Mouse (Mus musculus): ENCODE results near the gene Dusp16. TPM values are rescaled to one million over a fixed set of nuclear protein-coding genes. Genes with fewer than 3 reads are reported as not detected.

Dusp16 gene
- total RNA-seq, 2 experiments from 2014 or later, result 0.94 TPM; not detected in 1

GRCm38 (mm10) chr6:134793911-134794520 is 1.6 kb upstream of the Dusp16 start:
- peak; percentile 88 for ATAC-seq (replicated peaks; ENCODE audit: low FRiP score, poor library complexity, severe bottlenecking)

DNA sequence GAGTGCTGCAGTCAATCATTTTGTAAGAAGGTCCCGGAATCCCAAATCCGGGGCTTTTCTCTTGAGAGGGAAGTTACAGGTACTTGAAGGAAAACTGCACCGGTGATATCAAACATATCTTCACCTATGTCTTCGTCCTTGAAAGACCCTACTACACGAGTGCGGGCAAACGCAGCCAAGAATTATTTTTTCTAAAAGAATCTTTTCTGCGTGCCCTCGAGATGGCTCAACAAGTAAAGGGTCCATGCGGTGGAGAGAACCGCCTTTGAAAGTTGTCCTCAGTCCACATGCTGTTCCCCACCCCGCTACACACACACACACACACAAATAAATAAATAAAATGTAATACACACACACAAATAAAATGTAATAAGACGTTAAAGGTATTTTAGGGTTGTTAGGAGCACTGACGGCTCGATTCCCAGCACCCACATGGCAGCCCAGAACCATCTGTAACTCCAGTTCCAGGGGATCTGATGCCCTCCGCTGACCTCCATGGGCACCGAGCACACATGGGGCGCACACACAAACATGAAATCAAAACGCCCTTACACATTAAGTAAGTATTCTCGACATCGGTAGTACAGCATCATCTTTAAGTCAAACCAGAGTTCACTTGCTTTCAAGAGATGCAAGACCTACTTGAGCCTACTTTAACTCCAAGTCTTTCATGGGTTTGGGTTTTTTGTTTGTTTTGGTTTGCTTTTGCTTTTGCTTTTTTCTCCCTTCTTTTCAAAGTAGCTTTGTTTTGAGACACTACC is 801 bp upstream of the Dusp16 start:
- ATAC-seq (replicated peaks; ENCODE audit: low FRiP score, poor library complexity, severe bottlenecking), result no peak

DNA sequence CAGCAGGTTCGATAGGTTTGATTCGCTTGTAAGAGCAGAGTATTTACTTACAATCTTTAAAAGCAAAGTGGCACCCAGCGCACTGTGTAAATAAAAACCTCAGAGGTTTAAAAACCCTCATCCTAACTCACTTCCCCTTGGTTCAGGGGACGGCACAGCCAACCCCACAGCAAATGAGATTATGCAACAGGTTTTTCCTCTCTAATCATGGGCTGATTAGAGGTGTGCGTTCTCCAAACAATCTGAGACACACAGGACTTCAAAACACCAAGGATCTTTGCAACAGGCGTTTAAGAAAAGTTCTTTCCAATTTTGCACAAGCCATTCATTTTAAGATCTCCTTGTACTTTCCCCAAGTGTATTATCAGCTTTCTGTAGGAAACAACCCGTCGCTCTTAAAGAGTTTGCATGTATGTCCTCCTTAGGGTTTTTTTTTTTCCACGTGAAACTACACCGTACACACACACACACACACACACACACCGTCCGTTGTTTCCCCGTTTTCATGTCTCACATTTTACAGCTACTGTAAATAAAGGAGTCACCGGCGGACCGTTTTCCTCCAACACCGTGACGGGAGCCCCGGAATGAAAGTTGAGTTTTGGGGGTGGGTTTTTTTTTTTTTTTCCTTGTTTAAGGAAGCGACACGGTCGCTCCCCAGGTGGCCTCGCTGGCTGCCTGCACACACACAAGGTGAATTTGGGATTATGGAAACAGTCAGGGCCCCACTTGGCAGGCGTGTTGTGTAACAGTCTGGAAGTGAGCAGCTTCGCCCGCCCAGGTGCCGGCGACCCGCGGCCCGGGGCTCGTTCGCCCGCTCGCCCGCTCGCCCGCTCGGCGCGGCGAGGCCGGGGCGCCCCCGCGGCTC is 940 bp downstream of the Dusp16 start:
- ATAC-seq (replicated peaks; ENCODE audit: low FRiP score, poor library complexity, severe bottlenecking), result no peak

DNA sequence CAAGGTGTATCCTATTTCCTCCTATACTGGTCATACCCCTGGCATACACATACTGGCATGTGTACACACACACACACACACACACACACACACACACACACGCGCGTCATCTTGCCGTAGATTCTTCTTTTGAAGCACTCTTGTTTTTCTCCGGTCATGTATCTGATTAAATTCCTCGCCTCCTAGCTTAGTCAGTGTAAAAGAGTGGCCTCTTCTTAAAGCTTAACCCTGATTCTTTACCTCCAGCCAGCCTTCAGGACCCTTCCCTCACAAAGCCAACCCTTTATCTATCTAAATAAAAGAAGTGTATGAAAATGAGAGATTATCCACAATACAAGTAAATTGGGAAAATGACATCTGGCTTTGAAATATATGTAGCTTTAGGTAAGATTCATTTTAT is 3.3 kb downstream of the Dusp16 start:
- ATAC-seq (replicated peaks; ENCODE audit: low FRiP score, poor library complexity, severe bottlenecking), result no peak

GRCm38 (mm10) chr6:134786426-134786825 is 6.0 kb downstream of the Dusp16 start:
- ATAC-seq (replicated peaks; ENCODE audit: low FRiP score, poor library complexity, severe bottlenecking), result no peak

DNA sequence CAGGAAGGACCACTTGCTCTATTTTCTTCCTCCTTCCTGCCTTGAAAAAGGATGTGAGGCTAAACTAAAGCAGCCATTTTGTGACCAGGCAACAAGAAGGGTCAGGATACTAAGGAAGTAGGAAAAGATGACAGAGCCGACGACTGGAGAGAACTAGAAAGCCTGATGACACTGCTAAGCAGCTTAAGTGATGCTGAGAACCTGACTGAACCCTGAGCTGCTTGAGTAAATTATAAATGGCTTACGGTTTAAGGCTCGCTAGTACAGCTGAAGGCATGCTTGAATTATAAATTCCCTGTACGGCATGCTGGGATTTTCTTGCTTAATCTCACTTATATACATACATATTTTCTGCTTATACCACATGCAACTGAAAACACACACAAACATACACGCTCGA is 9.5 kb downstream of the Dusp16 start:
- ATAC-seq (replicated peaks; ENCODE audit: low FRiP score, poor library complexity, severe bottlenecking), result no peak

- no peak for ATAC-seq (replicated peaks; ENCODE audit: low FRiP score, poor library complexity, severe bottlenecking)
Measured at GRCm38 (mm10) chr6:134781494-134781913, 10.9 kb downstream of the Dusp16 start.

DNA sequence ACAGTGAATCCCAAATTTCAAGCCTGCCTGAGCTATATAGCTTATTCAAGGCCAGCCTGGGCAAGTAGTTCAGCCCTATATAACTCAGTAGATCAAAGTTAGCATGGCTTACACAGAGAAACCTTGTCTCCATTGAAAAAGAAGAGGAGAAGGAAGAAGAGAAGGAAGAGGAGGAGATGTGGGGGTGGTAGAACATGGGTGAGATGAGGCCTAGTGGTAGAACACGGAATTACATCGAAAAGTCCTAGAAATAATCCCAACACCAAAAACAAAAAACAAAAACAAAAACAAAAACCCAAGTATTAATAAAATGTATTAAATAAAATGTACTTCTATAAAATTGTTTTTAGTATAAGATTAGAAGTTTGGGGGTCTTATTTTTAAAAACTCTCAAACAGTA is 12.4 kb downstream of the Dusp16 start:
- peak; percentile 68; the same call in 1 of the 2 replicates for ATAC-seq (replicated peaks; ENCODE audit: low FRiP score, poor library complexity, severe bottlenecking)

DNA sequence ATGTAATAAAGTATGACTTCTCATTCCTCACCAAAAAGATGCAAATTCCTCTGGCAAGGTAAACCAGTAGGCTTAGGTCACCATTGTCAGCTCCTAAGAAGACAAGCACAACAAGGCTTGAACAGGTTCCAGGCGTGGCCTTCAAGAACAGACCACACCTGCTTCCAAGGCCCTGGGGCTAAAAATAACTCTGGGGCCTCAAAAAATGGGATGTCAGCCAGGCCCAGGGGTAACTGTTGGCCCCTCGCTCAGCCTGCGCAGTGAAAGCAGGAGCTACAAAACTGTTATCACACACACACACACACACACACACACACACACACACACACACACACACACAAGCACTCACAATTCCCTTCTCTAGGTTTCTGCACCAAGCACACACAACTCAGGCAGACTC is 18.5 kb downstream of the Dusp16 start:
- ATAC-seq (replicated peaks; ENCODE audit: low FRiP score, poor library complexity, severe bottlenecking), result peak; percentile 50; the same call in 1 of the 2 replicates

- ATAC-seq (replicated peaks; ENCODE audit: low FRiP score, poor library complexity, severe bottlenecking), result no peak
Measured at GRCm38 (mm10) chr6:134773292-134773893, 19.0 kb downstream of the Dusp16 start.

DNA sequence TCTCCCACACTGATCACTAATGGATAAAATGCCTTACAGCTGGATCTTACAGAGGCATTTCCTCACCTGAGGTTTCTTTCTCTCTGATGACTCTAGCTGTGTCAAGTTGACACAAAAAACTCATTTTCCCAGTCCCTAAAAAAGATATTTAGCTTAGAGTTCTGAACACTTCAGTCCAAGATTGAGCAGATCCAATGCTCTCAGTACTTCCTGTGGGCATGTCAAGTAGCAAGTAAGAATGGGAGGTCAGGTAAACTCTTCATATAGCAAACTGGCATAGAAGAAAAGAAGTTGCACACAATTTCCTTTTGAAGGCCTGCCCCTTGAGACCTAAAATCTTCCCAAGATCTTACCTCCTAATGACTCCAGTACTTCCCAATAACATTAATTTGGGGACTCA is 22.1 kb downstream of the Dusp16 start:
- ATAC-seq (replicated peaks; ENCODE audit: low FRiP score, poor library complexity, severe bottlenecking), result no peak

DNA sequence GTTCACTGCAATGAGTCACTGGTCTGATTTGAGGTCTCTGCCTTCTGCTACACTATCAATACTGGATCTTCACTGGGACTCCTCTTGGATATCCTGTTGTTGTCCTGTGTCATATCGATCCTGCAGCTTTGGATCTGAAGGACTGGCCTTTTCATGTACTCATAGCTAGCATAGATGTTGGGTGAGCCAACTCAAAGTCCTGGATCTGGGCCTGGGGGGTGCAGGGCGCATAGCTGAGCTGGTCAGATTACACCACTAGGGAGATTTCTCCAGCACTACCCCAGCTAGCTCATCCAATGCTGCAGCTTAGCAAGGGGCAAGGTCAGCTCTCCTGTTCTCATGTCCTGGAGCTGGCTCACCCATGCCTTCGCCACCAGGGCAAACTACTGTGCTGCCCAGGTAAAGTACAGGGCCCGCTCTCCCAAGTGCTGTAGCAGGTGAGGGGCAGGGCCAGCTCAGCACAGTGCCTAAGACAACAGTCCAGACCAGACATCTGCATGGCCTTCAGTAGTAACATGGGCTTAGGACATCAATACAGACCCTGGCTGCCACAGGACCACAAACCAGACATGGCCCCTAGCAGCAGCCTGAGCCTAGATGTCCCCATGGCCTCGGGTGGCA is 27.9 kb downstream of the Dusp16 start:
- no peak for ATAC-seq (replicated peaks; ENCODE audit: low FRiP score, poor library complexity, severe bottlenecking)

- no peak for ATAC-seq (replicated peaks; ENCODE audit: low FRiP score, poor library complexity, severe bottlenecking)
Measured at GRCm38 (mm10) chr6:134763436-134763835, 29.0 kb downstream of the Dusp16 start.

- no peak for ATAC-seq (replicated peaks; ENCODE audit: low FRiP score, poor library complexity, severe bottlenecking)
Measured at GRCm38 (mm10) chr6:134761808-134762207, 30.6 kb downstream of the Dusp16 start.

DNA sequence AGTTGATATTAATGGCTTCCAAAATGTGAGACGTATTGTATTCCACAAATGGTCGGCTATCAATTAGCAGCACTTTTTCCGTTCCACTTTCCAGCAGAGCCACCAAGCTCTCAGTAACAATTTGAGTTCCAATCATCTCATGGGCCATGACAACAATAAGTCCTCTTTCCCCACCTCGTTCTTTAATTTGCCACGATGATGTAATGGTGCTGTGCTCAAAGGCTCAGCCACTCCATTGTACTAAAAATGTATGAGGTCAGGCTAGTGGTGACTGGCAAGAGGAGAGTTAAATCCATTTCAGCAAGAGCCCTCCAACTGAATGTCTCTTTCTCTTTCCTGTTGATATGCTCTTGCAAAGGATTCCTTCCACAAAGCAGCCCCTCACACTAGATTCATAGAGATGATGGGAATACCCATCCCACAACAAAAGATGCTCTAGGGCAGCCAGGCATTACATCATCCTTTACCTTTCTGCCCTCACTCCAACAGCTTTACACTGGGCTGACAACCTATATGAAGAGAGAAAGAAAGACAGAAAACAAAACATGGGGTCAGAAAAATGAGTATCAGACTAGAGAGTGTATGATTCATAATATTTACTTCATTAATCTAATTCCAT is 31.4 kb downstream of the Dusp16 start:
- ATAC-seq (replicated peaks; ENCODE audit: low FRiP score, poor library complexity, severe bottlenecking), result no peak

DNA sequence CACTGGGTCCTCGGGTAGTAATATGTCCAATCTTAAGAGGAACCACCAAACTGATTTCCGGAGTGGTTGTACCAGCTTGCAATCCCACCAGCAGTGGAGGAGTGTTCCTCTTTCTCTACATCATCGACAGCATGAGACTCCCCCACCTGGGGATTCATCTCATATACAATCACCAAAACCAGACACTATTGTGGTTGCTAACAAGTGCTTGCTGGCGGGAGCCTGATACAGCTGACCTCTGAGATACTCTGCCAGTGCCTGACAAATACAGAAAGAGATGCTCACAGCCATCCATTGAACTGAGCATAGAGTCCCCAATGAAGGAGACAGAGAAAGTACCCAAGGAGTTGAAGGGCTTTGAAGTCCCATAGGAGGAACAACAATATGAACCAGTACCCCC is 36.4 kb downstream of the Dusp16 start:
- no peak for ATAC-seq (replicated peaks; ENCODE audit: low FRiP score, poor library complexity, severe bottlenecking)

- no peak for ATAC-seq (replicated peaks; ENCODE audit: low FRiP score, poor library complexity, severe bottlenecking)
Measured at GRCm38 (mm10) chr6:134753858-134754257, 38.6 kb downstream of the Dusp16 start.

DNA sequence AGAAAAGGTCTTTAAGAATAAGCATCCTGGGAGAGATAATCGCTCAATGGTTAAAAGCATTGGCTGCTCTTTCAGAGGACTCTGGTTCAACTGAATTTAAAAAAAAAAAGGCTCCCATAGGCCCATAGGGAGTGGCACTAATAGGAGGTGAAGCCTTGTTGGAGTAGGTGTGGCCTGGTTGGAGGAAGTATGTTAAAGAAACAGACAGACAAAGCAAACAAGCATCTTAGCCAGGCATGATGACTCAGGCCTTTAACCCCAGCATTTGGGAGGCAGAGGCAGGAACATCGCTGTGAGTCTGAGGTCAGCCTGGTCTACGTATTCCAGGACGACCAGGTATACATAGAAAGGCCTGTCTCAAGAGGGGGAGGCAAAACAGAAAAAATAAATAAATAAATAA is 39.0 kb downstream of the Dusp16 start:
- ATAC-seq (replicated peaks; ENCODE audit: low FRiP score, poor library complexity, severe bottlenecking), result no peak

- ATAC-seq (replicated peaks; ENCODE audit: low FRiP score, poor library complexity, severe bottlenecking), result no peak
Measured at GRCm38 (mm10) chr6:134751883-134752647, 40.4 kb downstream of the Dusp16 start.

Measured in erythroblast, adult 5-6 weeks (primary cell).